Mouse (Mus musculus): ENCODE measurements around the gene Lrrc10.

The Lrrc10 gene

GRCm38 (mm10) chr10:117049253-117049652 lies 4.1 kb downstream of the Lrrc10 start:
- WGBS, result 66% methylated on average over 4 of the region's 4 CpGs

DNA sequence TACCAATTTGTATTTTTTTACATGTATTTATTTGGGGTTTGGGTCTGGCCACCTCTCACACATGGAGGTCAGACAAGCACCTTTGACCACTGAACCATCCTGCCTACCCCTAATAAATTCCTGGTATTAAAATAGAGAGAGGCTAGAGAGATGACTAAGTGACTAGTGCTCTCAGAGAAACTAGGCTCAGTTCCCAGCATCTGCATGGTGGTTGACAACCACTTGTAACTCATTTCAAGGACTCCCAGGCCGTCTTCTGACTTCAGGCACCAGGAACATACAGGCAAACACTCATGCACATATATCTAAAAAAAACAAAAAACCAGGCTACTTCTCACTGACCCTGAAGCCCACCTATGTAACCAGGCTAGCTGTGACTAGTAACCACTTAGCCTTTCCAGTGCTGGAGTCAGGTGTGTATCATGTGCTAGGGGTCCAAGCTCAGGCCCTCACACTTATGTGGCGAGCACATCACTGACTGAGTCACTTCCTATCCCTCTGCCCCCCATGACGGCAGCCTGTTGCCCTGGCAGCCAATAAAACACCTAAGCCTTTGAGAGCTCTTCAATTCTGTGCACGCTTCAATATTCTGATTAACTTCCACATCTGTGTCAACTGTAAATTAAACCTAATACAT lies 4.9 kb downstream of the Lrrc10 start:
- WGBS, result 64% methylated on average over 4 of the region's 4 CpGs

GRCm38 (mm10) chr10:117055668-117056067 lies 10.5 kb downstream of the Lrrc10 start:
- WGBS, result 72% methylated on average over 4 of the region's 4 CpGs

DNA sequence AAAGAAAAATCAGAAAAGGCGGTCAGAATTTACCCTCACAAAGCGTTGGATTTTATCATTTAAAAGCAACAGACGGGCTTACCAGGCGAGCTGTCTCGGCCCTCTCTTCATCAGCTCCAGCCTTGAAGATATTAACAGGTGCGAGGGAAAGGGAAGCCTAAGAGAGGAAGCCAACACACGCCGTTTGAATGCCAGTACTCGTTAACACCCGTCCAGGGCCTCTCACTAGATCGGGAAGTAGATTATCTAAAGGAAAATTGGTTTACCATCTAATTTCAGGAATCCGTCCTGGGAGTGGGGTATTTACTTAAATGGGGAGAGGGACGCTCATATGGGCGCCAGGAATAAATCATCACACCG lies 17.7 kb downstream of the Lrrc10 start:
- WGBS, result 2% methylated on average over 15 of the region's 15 CpGs

GRCm38 (mm10) chr10:117063254-117064021 lies 18.3 kb downstream of the Lrrc10 start, which contains the start of gene Cct2:
Gene Cct2, minus strand, starts transcription at chr10:117063814.
- under 1% methylated on average over 68 of the region's 68 CpGs for WGBS

DNA sequence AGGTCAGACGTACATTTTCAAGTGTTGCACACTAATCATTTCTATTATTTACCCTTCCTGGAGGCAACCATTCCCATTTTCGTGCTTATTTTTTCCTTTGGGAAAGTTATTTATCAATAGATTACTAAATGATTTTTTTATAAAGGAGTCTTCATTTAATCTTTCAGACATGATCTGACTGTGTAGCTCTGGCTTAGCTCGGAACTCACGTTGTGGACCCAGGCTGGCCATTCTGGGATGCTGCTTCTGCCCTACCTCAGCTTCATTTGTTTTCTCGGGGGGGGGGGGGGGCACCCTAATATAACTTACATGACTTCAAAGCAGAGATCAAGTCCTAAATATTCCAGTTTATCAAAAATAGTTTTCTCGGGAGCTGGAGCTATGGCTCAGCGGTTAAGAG lies 18.9 kb downstream of the Lrrc10 start:
- 5% methylated on average over 7 of the region's 7 CpGs for WGBS

- WGBS, result 72% methylated on average over 3 of the region's 3 CpGs
Measured at GRCm38 (mm10) chr10:117069109-117069508, 24.0 kb downstream of the Lrrc10 start.

- 88% methylated on average over 18 of the region's 18 CpGs for WGBS
Measured at GRCm38 (mm10) chr10:117072191-117072888, 27.2 kb downstream of the Lrrc10 start.

DNA sequence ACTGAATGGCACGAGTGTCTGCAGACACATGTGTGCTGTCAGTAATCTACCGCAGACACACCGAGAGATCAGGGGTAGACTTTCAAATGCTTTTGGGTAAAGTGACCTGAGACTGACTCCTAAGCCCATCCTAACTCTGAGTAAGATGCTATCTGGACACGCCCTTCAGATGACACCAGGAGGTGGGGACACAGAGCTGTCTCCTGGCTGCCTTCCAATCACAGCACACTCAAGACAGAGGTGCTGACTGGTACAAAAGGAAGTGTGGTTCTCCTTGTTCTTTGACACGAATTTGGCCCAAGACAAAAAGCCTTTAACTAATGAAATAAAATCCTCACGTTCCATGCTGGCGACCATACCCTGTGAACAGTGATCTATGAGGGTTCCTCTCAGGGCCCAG lies 28.0 kb downstream of the Lrrc10 start:
- 77% methylated on average over 7 of the region's 7 CpGs for WGBS

DNA sequence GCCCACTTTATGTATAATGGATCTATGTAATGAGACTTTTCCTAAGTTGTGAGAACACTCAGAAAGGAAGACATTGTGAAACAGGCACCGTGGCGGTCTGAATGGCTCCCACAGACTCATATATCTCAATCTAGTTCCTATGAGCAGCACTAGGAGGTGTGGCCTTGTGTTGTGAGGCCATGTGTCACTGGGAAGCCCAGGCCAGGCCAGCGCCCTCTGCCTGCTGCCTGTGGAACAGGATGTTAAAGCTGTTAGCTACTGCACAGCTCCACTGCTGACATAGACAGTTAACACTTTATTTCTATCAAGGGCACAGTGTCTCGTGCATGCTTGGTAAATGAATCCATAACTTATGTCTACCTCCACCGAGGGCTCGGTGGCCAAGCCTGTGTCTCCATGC lies 33.1 kb downstream of the Lrrc10 start:
- 78% methylated on average over 6 of the region's 6 CpGs for WGBS

DNA sequence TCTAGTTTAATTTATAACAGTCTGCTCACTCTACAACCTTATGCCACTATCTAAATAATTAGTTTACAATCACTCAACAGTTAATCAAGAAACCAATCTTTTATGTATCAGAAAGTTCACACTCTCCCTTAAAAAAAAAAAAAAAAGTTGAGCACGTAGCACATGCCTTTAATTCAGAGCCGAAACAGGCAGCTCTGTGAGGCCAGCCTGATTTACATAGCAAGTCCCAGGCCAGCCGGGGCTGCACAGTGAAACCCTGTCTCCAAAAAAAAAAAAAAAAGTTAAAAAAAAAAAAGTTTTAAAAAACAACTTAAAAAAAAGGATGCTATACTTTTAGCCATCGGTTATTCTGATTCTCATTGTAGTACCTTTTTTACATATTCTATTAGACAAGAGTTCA lies 36.2 kb downstream of the Lrrc10 start:
- 74% methylated on average over 4 of the region's 4 CpGs for WGBS

DNA sequence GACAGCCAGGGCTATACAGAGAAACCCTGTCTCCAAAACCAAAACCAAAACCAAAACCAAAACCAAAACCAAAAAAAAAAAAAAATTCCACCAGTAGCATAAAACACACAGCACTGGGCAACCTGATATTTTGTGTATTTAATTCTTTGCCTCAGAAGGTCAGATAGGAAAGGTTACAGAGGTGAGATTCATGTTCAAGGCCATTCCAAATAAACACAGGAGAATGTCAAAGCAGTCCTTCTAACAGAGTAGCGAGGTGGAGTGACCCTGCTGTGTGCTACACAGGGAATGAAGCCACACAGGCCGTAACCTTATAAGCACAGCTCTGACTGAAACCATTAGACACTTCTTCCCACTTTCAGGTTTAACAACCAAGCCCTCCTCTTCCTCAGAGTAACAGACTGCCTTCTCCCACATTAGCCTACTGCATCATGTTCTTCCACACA lies 36.8 kb downstream of the Lrrc10 start:
- WGBS, result 79% methylated on average over 2 of the region's 2 CpGs

- WGBS, result 50% methylated on average over 4 of the region's 4 CpGs
Measured at GRCm38 (mm10) chr10:117089628-117090027, 44.5 kb downstream of the Lrrc10 start.

GRCm38 (mm10) chr10:117094504-117095329 lies 49.6 kb downstream of the Lrrc10 start:
- WGBS, result 37% methylated on average over 15 of the region's 15 CpGs

DNA sequence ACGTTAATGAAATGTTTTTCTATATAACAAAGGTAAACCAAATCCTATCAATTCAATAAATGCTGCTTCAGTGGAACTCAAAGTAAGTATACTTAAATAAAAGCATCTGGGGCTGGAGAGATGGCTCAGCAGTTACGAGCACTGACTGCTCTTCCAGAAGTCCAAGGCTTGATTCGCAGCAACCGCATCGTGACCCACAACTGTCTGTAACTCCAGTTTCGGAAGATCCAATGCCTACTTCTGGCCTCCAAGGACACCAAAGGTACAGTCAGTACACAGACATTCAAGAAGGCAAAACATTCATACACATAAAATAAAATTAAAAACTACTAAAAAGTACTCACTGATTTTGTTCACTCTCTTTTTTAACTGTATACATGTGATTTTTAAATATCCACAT lies 51.0 kb downstream of the Lrrc10 start:
- 90% methylated on average over 6 of the region's 6 CpGs for WGBS

All from cerebral cortex, adult 2 months (tissue).